Mouse (Mus musculus) gastrocnemius, postnatal 10 days (tissue): ENCODE data around the gene Zfp61. TPM values are rescaled to one million over a fixed set of nuclear protein-coding genes. Genes with fewer than 3 reads are reported as not detected.

Source experiments
- DNase-seq: peaks from one replicate; pipeline ENCODE4 v3.0.0; 2021; ENCODE audit warnings: mixed read lengths
- microRNA-seq, 2 experiments: library from miRNA; unstranded; fragments of <30 nt; microRNA quantifications; one replicate each; pipeline ENCODE4 v1.2.0; 2021
- total RNA-seq, 2 experiments: library from RNA; stranded (reverse); gene quantifications; 2 replicates each; pipeline ENCODE4 v1.2.3; 2021

Zfp61 gene
- total RNA-seq, 2 experiments from 2014 or later, result 4.2 to 5.6 TPM

GRCm38 (mm10) chr7:24259306-24259999, 41.6 kb downstream of the Zfp61 start:
- DNase-seq, result no peak

DNA sequence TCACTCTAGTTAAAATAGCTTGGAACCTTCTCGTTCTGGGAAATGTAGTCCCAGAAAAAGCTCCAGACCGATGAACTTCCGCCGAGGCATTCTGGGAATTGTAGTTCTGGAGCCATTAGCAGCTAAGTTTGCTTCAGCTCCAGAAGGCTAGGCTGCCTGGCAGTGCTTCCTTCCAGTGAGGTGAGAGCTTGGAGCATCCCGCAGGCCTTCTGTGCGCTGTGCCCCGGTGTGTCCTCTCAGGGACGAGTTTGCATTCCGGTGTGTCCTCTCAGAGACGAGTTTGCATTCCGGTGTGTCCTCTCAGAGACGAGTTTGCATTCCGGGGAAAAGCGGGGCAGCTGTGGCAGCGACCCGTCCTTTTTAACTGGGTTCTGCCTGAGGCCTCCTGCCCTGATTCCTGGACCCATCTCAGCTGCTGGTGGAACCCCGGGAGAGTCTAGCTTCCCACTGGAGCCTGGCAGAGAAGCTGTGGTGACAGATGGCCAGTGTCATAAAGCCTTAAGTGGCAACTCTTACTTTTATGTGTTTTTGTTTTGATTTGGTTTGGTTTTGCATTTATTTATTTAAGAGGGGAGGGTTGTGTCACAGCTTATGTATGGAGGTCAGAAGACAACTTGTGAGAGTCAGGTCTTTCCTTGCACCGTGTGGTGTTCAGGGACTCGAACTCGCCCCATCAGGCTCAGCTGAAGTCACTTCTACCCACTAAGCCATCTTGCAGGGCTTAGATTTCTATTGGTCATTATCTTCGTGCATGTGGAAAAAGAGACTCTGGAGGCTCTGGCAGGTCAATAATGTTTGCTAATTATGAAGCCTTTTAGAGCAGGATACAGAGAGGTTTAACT, 46.2 kb downstream of the Zfp61 start, which contains the start of gene Zfp108:
Gene Zfp108, plus strand, starts transcription at position 162 of the 842 bp plus-strand sequence.
- peak; percentile 65 for DNase-seq

- no peak for DNase-seq
These were observed 47.0 kb downstream of the Zfp61 start for GRCm38 (mm10) chr7:24253779-24254615.

Small RNA genes within 50 kb of the gene (microRNA-seq; reads per million reads assigned to microRNA genes)
- 0 reads per million in 2 experiments for gene Gm27592

Other genes with a start within 250 kb of the Zfp61 start
- gene Vmn1r183, start 248.0 kb downstream of the Zfp61 start, total RNA-seq, result not detected
- 1 to 10 TPM; 6.4 to 7.0 TPM for gene Zfp180, start 219.3 kb downstream of the Zfp61 start, total RNA-seq
- gene Zfp112, start 188.9 kb downstream of the Zfp61 start, total RNA-seq, result 1 to 10 TPM; 2.8 to 4.1 TPM
- gene Zfp235, start 167.1 kb downstream of the Zfp61 start, total RNA-seq, result 1 to 10 TPM; 5.1 to 7.5 TPM
- gene Zfp114, start 126.2 kb downstream of the Zfp61 start, total RNA-seq, result under 1 TPM; 0.26 to 0.81 TPM
- gene Zfp111, start 89.8 kb downstream of the Zfp61 start, total RNA-seq, result 1 to 10 TPM; 5.0 to 6.7 TPM
- gene Zfp109, start 63.7 kb downstream of the Zfp61 start, total RNA-seq, result 1 to 10 TPM; 1.6 to 2.4 TPM
- gene Zfp108, start 46.4 kb downstream of the Zfp61 start, total RNA-seq, result 1 to 10 TPM; 1.5 to 1.6 TPM
- gene Zfp93, start 30.8 kb downstream of the Zfp61 start, total RNA-seq, result 1 to 10 TPM; 2.9 to 4.2 TPM
- 1 to 10 TPM; 2.1 to 4.0 TPM for gene Zfp94, start 15.4 kb upstream of the Zfp61 start, total RNA-seq
- gene Tescl, start 32.7 kb upstream of the Zfp61 start, total RNA-seq, result not detected
- gene Lypd5, start 48.0 kb upstream of the Zfp61 start, total RNA-seq, result not detected
- gene Kcnn4, start 69.0 kb upstream of the Zfp61 start, total RNA-seq, result 1 to 10 TPM in 1 of 2 experiments, under 1 TPM in 1; 0.14 to 1.8 TPM
- gene Smg9, start 98.4 kb upstream of the Zfp61 start, total RNA-seq, result 10 to 100 TPM; 15.4 to 17.1 TPM
- under 1 TPM in 1 of 2 experiments, not detected in 1; 0.21 TPM for gene Irgc1, start 151.1 kb upstream of the Zfp61 start, total RNA-seq
- 1 to 10 TPM; 2.0 to 3.0 TPM for gene Plaur, start 161.3 kb upstream of the Zfp61 start, total RNA-seq
- 10 to 100 TPM; 14.7 to 17.4 TPM for gene Cadm4, start 180.8 kb upstream of the Zfp61 start, total RNA-seq
- gene Zfp428, start 205.8 kb upstream of the Zfp61 start, total RNA-seq, result 10 to 100 TPM; 11.4 to 11.6 TPM
- gene AC161166.1, start 211.2 kb upstream of the Zfp61 start, total RNA-seq, result not detected
- gene Irgq, start 229.5 kb upstream of the Zfp61 start, total RNA-seq, result 10 to 100 TPM; 12.8 to 15.3 TPM
- gene Pinlyp, start 244.9 kb upstream of the Zfp61 start, total RNA-seq, result not detected
- gene Xrcc1, start 245.1 kb upstream of the Zfp61 start, total RNA-seq, result 10 to 100 TPM; 22.5 to 26.3 TPM